Mouse (Mus musculus): ENCODE data around the gene Chac2.
"Not testable (repeated sequence)": the region's sequence is repeated elsewhere in the genome, so short reads cannot be mapped to it uniquely, and the experiment has no call there.

Chac2 gene

DNA sequence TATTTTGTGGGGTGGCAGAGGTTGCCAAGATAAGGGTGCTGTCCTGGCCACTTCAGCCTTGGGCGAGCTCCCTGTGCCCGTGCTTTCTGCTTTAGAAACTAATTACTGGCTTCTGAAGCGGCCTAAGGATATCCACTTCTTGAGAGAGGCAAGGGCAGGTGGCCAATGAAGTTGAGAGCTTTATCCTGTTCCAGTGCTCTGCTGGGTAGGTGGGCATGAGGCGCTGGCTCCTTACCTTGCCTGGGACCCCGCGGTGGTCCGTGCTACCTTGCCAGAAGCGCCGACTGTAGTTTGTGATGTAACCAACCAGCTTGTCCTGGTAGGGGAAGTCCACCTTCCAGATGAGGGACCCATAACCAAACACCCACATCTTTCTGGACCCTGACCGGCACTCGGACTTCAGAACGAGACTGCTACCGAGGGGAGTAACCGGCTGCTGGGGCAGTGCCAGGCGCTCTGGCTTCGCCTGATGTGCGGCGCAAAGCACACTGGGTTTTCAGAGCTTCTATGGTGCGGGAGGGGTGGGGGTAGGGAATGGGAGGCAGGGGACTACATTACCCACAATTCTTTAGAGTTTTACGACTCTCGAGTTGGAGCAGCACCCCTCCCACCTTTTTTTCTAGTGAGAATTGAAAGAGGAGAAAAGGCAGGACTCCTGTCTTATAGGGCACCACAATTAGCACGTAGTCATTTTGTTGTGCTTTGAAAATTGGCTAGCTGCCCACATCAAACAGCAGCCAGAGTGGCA, at the start of gene Chac2:
Gene Chac2, minus strand, starts transcription at position 474 of the 748 bp plus-strand sequence.
- DNase-seq (ENCODE audit: low spot score in 2 of 2), result peak; percentile 62 to 84

GRCm38 (mm10) chr11:31034958-31035357, 48.8 kb upstream of the Chac2 start:
- DNase-seq (ENCODE audit: low spot score in 2 of 2), result no peak

DNA sequence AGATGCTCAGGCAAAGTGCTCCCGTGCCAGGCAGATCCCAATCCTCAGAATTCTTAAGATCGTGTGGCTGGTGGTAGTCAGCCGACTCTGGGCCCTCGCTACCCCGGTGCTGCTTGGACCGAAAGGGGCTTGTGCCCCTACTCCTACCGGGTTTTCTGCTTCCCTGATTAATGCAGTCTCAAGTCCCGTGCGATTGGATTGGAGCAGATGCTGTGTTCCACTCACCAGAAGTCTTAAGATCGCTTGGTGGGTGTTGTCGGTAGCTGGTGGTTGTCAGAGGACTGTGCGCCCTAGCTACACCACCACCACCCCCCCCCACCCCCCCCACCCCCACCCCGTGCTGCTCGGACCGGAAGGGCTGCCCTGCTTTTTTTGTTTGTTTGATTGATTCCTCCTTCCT, 31.3 kb upstream of the Chac2 start:
- not testable (repeated sequence) for DNase-seq (ENCODE audit: low spot score in 2 of 2)

DNA sequence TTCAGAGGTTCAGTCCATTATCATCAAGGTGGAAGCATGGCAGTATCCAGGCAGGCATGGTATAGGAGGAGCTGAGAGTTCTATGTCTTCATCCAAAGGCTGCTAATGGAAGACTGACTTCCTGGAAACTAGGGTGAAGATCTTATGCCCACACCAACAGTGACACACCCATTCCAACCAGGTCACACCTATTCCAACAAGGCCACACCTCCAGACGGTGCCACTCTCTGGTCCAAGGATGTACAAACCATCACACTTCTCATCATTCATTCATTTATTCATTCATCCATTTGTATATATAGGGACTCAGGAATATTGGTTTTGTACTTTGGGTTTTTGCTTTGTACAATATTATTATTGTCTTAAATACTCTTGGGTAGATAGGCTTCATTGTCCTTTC, 23.5 kb upstream of the Chac2 start:
- DNase-seq (ENCODE audit: low spot score in 2 of 2), result not testable (repeated sequence)

DNA sequence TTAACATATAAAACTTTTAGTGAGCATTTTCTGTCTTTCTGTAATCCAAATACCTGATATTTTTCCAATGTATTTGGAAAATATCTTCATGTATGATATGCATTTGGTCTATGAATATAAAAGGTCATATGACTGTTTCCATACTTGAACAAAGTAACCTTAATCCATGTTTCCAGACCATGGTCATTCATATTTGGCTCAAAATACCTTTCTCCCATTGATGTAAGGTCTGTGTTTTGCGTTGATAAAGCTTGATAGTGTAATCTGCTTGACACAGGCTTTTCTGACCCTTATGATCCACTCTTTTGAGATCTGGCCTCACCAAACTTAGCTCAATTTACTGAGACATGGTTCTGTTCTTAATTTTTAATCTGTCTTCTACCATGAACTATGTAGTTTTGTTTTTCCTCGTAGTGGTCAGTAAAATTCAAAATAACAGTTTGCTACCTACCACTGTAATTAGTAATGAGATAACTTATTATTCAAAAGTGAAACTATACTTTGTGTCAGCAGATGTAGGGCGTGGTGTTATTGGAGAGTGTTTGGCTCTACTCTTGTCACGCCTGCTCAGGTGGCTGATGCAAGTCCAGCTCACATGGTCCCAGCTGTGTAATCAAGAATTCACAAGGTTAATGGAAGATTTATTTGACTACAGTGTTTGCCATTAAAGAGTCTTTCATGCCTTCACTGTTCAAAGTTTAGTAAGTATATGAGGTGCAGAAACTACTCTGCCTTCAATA, 15.2 kb upstream of the Chac2 start:
- DNase-seq (ENCODE audit: low spot score in 2 of 2), result no peak

DNA sequence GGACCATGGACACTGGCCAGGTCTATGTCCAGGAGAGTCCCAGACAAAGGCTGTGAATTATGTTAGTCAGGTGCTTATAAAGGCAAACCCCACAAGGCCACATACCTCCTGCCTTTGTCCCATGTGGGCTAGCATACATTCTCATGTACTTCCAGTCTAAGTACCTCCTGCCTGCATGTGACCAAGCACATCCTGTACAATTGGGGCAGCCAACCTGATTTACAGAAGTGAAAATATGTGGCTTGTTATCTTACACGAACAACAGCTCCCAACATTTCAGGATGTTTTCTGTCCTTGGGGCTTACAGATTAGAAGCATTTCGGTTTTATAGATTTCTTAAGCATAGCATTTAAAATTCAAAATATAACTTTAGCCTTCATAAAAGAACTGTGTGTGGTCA, 13.9 kb upstream of the Chac2 start:
- no peak for DNase-seq (ENCODE audit: low spot score in 2 of 2)

DNA sequence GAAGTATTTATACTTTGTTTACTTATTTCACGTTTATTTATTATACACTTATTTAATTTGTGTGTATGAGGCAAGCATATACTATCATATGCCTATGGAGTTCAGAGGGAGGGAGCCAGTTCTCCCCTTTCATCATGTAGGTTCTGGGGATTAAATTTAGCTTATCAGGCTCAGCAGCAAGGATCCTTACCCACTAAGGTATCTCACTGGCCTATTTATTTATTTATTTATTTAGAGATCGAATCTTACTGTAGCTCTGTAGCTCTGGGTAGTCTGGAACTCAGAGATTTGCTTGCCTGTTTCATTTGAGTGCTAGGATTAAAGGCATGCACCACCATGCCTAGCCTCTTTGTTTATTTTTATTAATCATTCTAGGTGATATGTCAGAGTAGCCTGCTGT, 12.6 kb upstream of the Chac2 start:
- DNase-seq (ENCODE audit: low spot score in 2 of 2), result no peak

DNA sequence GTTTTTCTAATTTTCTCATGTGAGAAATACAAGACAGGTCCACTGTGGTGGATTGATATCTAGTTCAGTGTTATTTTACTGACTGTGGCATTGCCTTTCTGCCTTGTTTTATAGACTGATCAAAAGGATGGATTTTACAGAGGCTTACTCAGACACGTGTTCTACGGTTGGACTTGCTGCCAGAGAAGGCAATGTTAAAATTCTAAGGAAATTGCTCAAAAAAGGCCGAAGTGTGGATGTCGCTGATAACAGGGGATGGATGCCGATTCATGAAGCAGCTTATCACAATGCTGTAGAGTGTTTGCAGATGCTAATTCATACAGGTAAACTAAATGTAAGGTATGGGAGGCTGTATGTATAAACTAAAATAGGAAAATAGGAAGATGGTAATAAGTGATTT, 12.0 kb upstream of the Chac2 start:
- DNase-seq (ENCODE audit: low spot score in 2 of 2), result no peak

- no peak for DNase-seq (ENCODE audit: low spot score in 2 of 2)
These were observed 10.5 kb upstream of the Chac2 start for GRCm38 (mm10) chr11:30996670-30997069.

- no peak for DNase-seq (ENCODE audit: low spot score in 2 of 2)
These were observed 471 bp upstream of the Chac2 start for GRCm38 (mm10) chr11:30986625-30987017.

DNA sequence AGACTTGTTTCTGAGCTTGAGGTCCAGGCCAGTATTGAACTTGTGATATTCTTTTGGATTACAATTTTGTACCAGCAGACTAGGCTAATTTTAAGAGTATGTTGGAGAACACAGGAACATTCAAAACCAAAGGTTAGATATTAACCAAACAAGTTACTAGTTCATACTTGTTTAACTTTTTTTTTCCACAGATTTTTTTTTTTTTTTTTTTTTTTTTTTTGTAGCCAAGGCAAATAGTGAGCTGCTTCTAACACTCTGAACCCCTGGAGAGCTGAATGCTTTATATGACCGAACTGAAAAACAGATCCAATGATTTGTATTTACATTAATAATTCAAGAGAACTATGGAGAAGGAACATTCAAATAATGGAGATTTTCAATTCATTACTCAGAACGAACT, 913 bp downstream of the Chac2 start:
- DNase-seq (ENCODE audit: low spot score in 2 of 2), result no peak

GRCm38 (mm10) chr11:30954279-30954725, 31.8 kb downstream of the Chac2 start, which contains the start of gene Erlec1:
Gene Erlec1, minus strand, starts transcription at chr11:30954335.
- DNase-seq (ENCODE audit: low spot score in 2 of 2), result peak; percentile 77 to 88

DNA sequence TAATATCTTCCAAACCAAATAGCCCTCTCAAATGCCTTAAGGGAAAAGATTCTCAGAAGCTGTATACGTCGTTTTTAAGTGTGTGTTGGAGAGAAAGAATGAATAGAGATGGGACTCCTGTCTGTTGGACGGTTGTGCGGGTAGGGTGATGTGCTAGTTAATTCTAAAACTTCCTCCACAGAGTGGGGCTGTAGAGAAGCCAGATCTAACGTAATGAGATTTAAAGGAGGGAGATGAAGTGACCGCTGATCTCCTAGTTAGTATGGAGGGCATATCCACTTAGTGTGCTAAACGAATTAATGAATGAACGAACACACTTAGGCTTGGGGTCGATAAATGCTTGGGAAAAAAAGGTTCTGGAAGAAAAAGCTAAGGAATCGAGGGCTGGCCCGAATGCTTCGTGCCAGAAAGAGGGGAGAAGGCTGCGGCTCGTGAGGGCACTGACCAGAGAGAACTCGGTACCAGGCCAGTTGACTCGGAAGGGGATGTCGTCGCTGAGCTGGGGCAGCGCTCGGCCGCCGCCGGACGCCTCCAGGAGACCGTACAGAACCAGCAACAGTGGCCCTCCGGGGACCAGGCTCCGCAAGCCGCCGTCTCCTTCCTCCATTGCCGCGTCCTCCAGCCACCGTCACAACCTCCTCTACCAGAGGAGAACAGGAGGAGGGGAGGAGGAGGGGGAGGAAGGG, 32.5 kb downstream of the Chac2 start:
- peak; percentile 27 to 34 for DNase-seq (ENCODE audit: low spot score in 2 of 2)

GRCm38 (mm10) chr11:30952829-30953228, 33.3 kb downstream of the Chac2 start:
- no peak for DNase-seq (ENCODE audit: low spot score in 2 of 2)

DNA sequence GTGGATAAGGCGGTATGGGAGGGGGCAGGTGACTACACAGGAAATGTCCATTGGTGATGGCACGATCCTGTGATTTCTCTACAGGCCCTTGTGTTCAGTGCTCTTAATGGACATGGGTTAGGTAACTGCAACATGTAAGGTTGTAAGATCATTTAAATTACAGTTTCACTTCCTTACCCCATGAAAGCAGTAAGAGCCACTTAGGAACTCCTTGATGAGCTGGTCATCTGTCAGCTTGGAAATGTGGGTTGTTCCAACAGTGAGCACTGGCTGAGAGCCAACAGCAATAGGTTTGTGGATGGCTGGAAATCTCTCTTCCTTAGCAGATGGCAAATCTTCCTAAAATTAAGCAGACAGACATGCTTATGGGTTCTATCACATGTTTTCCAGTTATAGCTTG, 42.6 kb downstream of the Chac2 start:
- DNase-seq (ENCODE audit: low spot score in 2 of 2), result no peak

- DNase-seq (ENCODE audit: low spot score in 2 of 2), result no peak
These were observed 57.7 kb downstream of the Chac2 start for GRCm38 (mm10) chr11:30928498-30928897.

DNA sequence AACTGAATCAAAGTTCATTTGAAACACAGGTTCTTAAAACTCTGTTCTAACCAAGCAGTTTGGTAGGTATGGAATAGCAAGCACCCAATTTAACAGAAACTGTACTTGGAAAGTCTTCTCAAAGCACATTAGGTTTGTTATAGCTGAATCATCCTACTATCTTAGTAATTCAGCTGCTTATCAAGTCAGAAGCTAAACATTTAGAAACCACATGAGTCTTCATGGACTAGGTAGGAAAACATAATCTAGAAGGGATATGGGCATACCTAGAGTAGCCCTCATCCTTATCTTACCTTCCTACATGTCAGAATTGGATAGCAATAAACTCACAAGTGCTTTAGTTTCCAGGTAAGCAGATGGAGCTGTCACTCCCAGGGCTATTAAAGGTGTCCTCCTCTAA, 58.1 kb downstream of the Chac2 start:
- DNase-seq (ENCODE audit: low spot score in 2 of 2), result no peak

Data from urinary bladder, postnatal 36 days (tissue).